Mouse (Mus musculus): Measurements from ENCODE around the gene Cacfd1.

DNA sequence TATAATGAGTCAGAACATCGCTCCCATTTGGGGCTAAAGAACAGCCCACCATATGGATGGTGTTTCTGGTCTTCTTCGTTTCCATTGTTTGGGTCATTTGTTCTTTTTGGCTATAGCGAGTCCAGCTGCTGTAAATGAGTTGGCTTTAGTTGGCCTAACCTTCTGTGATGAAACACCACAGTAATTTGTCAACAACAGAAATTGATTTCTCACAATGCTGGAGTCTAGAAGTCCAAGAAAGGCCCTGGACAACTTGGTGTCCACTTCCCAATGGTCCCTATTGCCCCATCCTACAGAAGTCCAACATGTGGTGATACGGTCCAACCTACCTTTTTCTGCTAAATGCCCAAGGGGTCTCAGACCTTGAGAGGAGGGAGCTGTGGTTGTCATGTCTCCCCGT lies 25.1 kb upstream of the Cacfd1 start:
- TF ChIP-seq POLR2A (IDR thresholded peaks at IDR 0.05; ENCODE audit: insufficient read depth, low read depth, low read length) = no peak
- no peak for TF ChIP-seq CTCF (IDR thresholded peaks at IDR 0.05; ENCODE audit: insufficient read depth, low read depth, low read length)
